Mouse (Mus musculus) gastrocnemius, adult 18-20 months (tissue): ENCODE data around the gene Brsk2. TPM values are rescaled to one million over a fixed set of nuclear protein-coding genes. Genes with fewer than 3 reads are reported as not detected.
"Not testable (repeated sequence)": the region's sequence is repeated elsewhere in the genome, so short reads cannot be mapped to it uniquely, and the experiment has no call there.

Experiments used
- DNase-seq: peaks from one replicate; pipeline ENCODE4 v3.0.0; 2021; ENCODE audit warnings: low spot score
- long read RNA-seq, 2 experiments: library from polyadenylated mRNA; stranded (forward); transcript quantifications; one replicate each; pipeline ENCODE4 v2.0.0; 2021
- total RNA-seq, 2 experiments: library from RNA; stranded (reverse); gene quantifications; 2 replicates each; pipeline ENCODE4 v1.2.3; 2021

Brsk2 gene
- total RNA-seq = under 1 TPM; 0.09 to 0.19 TPM
- long read RNA-seq, experiment 1 = 0 reads
- long read RNA-seq, experiment 2 = 0 reads

GRCm38 (mm10) chr7:141948906-141949798 is at the start of gene Brsk2:
TSS of gene Brsk2 (plus strand) at chr7:141949751.
- peak; percentile 95 for DNase-seq

- no peak for DNase-seq
Measured at GRCm38 (mm10) chr7:141901825-141902224, 47.7 kb upstream of the Brsk2 start.

GRCm38 (mm10) chr7:141902269-141902729 is 47.3 kb upstream of the Brsk2 start:
- DNase-seq = peak; percentile 99

DNA sequence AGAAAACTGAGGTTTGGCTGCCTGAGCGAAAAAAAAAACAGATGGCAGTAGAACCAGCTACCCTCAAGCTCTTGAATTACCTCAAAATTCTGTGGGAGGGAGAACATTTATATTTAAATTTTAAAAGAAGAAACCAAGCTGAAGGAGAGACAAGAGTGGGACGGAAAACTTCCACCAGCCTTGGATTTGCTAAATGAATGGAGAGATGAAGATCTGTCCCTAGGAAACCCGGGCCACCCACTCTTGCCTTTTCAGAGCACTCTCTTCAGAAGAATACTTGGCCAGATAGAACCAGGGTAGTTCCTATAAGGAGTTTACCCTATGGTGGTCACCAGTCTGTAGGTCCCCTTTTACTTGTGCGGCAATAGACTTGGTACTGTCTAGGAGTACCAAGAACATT is 46.8 kb upstream of the Brsk2 start:
- no peak for DNase-seq

DNA sequence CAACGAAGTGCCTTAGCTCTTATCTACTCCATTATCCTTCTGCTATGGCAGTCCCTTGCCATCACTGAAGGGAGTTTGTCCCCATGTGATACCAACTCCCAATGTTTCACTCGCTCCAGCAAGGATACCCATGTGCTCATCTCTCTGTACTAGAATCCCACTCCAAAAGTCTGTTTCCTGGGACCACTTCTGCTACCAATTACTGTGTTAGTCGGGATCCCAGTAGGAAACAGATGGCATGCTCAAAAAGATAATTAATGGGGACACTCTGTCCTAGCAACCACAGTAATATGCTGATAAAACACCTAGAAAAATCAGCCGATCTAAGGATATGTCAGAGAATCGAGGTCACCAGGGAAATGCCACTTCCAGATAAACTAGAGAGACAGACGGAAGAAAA is 41.0 kb upstream of the Brsk2 start:
- DNase-seq = no peak

- no peak for DNase-seq
Measured at GRCm38 (mm10) chr7:141911305-141911704, 38.2 kb upstream of the Brsk2 start.

DNA sequence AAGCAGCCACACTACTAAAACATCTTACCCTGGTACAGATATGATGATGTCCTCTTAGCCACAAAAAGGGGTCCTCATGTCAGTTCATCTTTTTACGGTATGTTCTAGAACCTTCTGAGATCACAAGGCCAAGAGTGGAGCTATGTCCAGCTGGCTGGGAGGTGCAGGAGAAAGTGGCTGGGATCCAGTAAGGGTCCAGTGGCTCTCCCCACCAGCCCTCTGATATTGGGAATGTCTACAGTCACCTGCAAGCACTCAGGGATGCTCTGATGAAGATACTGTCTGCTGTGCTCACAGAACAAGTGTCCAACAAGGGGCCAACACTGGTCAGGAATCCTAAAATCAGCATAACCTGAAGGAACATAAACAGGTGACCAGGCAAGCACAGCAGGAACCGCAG is 31.1 kb upstream of the Brsk2 start, which contains the start of gene Tollip:
TSS of gene Tollip (minus strand) at position 101 of the 400 bp plus-strand sequence.
- no peak for DNase-seq

DNA sequence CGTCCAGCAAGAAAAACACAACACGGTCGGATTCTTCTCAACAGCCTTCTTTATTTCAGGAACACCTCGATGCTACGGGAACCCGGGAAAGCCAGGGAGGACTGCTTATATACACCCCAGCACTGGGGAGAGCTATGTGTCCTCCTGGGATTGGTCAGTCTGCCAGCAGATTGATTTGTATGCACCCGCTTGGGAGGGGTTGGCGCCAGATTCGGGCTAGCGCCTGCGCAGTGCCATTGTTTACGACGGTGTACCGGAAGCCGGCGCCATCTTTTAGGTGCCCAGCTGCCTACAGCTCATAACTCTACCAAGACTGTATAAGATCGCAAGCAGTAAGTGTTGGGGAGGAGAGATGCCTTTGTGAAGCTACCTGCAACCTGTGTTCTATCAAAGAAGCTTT is 25.4 kb upstream of the Brsk2 start:
- not testable (repeated sequence) for DNase-seq

- peak; percentile 53 for DNase-seq
Measured at GRCm38 (mm10) chr7:141924917-141925316, 24.6 kb upstream of the Brsk2 start.

GRCm38 (mm10) chr7:141928642-141929041 is 20.9 kb upstream of the Brsk2 start:
- DNase-seq = no peak

- DNase-seq = no peak
Measured at GRCm38 (mm10) chr7:141934128-141934898, 15.2 kb upstream of the Brsk2 start.

DNA sequence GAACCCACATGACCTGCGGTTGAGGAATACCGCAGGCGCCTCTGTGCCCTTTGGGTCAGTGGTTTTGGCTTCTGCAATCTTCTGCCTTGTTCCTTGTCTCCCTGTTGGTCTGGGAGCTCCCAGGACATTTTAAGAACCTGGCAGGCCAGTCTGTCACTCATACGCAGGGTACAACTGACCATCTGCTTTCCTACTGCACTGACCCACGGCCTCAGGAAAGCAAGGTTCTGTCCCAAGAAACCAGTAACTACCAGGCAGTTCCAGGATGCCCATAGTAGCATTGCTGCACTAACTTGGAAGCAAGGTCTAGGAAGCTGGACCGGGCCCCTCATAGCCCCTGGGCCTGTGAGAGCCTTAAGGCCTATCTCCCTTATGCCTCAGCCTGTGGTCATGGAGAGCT is 14.6 kb upstream of the Brsk2 start:
- no peak for DNase-seq

- DNase-seq = no peak
Measured at GRCm38 (mm10) chr7:141943444-141943843, 6.1 kb upstream of the Brsk2 start.

- no peak for DNase-seq
Measured at GRCm38 (mm10) chr7:141945927-141946326, 3.6 kb upstream of the Brsk2 start.

- no peak for DNase-seq
Measured at GRCm38 (mm10) chr7:141947512-141947911, 2.0 kb upstream of the Brsk2 start.

- no peak for DNase-seq
Measured at GRCm38 (mm10) chr7:141948045-141948444, 1.5 kb upstream of the Brsk2 start.

DNA sequence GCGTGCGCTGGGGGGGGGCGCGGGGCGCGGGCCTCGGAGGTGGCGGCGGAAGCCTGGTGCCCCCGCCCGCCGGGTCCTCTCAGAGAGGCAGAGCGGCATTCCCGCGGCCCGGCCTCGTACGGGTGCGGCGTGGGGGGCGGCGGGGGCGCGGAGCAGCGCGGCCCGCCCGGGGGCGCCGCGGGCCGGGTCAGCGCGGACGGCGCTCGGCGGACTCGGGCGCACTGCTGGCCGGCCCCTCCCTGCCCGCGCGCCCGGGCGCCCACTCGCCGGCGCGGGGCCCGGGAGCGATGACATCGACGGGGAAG is 200 bp downstream of the Brsk2 start:
- no peak for DNase-seq

GRCm38 (mm10) chr7:141950104-141951013 is 808 bp downstream of the Brsk2 start:
- DNase-seq = no peak

GRCm38 (mm10) chr7:141951821-141952220 is 2.3 kb downstream of the Brsk2 start:
- DNase-seq = no peak

DNA sequence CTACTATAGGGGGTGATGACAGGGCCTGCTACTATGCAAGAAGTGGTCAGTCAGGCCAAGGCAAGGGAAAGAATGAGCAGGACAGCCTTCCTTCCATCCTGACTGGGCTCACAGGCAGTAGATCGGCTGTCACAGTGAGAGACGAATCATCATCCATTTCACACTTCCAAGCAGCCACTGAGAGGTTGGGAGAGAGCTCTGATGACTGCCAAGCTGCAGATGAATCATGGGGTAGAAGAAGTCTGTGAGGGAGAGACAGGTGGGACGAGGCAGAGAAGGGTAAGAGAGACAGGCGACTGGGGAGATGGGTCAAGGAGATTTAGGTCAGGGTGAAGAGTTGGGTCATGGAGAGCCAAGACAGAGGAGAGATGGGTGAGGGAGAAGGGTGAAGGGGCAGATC is 3.4 kb downstream of the Brsk2 start:
- DNase-seq = no peak

GRCm38 (mm10) chr7:141953616-141954015 is 4.1 kb downstream of the Brsk2 start:
- no peak for DNase-seq
